Mouse (Mus musculus): ENCODE measurements around the gene Adam11. TPM values are rescaled to one million over a fixed set of nuclear protein-coding genes. Genes with fewer than 3 reads are reported as not detected.

The Adam11 gene
- total RNA-seq, 2 experiments from 2014 or later = 1.9 to 5.5 TPM

DNA sequence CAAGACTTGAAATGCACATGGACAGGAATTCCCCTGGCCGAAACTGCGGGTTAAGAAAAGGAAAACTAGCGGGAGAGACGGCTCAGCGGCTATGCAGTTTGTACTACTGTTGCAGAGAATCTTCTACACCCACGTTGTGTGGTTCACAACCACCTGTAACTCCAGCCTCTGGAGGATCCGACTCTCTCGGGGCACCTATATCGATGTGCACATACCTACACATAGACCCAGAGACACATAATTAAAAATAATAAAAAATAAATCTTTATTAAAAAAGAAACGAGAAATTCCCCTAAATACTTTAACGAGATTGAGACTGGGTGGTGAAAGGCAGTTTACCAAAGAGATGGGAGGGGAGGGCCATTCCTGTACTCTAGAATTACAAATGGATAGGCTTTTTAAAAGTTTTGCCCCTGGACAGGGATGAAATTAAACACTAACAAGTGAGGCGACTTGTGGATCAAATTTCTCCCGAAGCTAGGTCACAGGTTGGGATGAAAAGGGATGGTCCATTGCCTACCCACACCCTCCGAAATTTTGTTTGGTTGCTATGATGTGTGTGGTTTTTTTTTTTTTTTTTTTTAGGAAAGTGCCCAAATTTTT lies 58.6 kb downstream of the Adam11 start:
- DNase-seq (ENCODE audit: low spot score in 2 of 2) = no peak

DNA sequence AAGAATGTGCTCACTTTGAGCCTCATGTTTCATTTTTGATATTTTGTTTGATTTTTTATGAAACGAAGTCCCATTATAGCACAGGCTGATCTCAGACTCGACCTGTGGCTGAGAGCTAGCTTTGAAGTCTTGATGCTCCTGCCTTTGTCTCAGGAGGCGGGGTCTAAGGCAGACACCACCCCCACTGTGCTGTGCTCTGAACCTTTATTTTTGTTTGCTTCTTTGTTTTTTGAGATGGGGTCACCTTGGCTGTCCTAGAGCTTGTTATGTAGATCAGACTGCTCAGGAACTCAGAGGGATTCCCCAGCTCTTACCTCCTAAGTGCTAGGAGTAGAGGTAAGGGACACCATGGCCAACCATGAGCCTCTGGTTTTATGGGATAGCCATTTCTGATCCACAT lies 59.2 kb downstream of the Adam11 start:
- no peak for DNase-seq (ENCODE audit: low spot score in 2 of 2)

DNA sequence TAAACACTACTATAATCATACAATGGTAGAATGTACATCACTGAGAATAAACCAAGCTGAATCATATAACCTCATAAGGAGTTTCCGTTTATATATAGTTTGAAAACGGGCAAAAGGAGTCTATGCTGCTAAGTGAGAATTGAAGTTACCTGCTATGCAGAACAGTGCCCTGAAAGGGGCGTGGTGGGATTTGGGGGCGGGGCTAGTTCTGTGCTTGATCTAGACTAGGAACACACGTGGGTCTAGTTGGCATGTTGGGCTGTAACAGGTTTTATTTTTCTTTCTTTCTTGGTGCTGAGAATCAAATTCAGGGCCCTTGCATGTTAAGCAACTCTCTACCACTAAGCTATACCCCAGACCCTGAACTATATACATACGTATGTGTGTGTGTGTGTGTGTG lies 60.0 kb downstream of the Adam11 start:
- no peak for DNase-seq (ENCODE audit: low spot score in 2 of 2)

DNA sequence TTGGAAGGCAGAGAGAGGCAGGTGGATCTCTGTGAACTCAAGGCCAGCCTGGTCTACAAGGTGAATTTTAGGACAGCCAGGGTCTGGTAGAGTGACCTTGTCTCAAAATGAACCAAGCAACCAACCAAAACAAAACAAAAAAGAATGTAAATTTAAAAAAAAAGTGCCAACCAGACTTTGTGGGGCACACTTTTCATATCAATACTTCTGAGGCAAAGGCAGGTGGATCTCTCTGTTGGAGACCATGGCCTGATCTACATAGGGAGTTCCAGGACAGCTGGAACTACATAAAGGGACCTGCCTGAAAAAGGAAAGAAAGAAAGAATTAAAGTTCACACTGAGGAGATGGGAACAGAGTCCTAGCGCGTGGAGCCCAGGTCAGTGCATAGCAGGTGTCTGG lies 65.2 kb downstream of the Adam11 start:
- DNase-seq (ENCODE audit: low spot score in 2 of 2) = no peak

DNA sequence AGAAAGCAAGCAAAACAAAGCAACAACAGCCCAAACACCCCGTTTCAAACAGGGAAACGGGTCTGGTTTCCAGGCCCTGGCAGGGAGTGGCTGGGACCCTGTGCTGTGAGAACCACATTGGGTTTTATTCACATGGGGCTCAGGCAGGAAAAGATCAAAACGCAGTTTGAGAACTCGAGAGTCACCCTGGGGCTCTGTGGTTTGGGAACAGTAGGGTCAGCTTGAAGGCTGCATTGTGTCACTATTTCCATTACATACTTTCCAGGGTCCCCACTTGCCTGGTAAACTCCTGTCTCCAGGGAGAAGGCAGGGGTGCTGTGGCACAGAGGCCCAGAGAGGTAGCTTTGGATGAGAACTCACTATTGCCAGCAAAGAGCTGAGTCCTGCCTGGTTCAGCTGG lies 65.9 kb downstream of the Adam11 start:
- DNase-seq (ENCODE audit: low spot score in 2 of 2) = no peak

Other genes with a start within 250 kb of the Adam11 start
- 10 to 100 TPM; 24.6 to 29.8 TPM for gene Gpatch8, start 205.0 kb upstream of the Adam11 start, total RNA-seq (2021)
- not detected for gene Gm11627, start 182.0 kb upstream of the Adam11 start, total RNA-seq (2021)
- gene Fzd2, start 157.0 kb upstream of the Adam11 start, total RNA-seq (2021) = 1 to 10 TPM; 2.6 to 3.6 TPM
- gene Meioc, start 97.7 kb upstream of the Adam11 start, total RNA-seq (2021) = not detected
- gene Ccdc43, start 63.7 kb upstream of the Adam11 start, total RNA-seq (2021) = 10 to 100 TPM; 21.7 to 30.4 TPM
- 10 to 100 TPM; 12.0 to 16.4 TPM for gene Gjc1, start 58.3 kb downstream of the Adam11 start, total RNA-seq (2021)
- gene Higd1b, start 74.4 kb downstream of the Adam11 start, total RNA-seq (2021) = 1 to 10 TPM; 1.2 to 4.1 TPM
- gene Eftud2, start 119.5 kb downstream of the Adam11 start, total RNA-seq (2021) = 10 to 100 TPM; 64.6 to 70.2 TPM
- gene Ccdc103, start 119.8 kb downstream of the Adam11 start, total RNA-seq (2021) = under 1 TPM; 0.32 to 0.36 TPM
- not detected for gene Fam187a, start 123.7 kb downstream of the Adam11 start, total RNA-seq (2021)
- 1 to 10 TPM in 1 of 2 experiments, under 1 TPM in 1; 0.76 to 1.1 TPM for gene Gfap, start 139.5 kb downstream of the Adam11 start, total RNA-seq (2021)
- under 1 TPM; 0.51 to 0.73 TPM for gene Kif18b, start 163.7 kb downstream of the Adam11 start, total RNA-seq (2021)
- gene C1ql1, start 185.2 kb downstream of the Adam11 start, total RNA-seq (2021) = 10 to 100 TPM; 49.2 to 60.0 TPM